In the genomic region with DNA sequence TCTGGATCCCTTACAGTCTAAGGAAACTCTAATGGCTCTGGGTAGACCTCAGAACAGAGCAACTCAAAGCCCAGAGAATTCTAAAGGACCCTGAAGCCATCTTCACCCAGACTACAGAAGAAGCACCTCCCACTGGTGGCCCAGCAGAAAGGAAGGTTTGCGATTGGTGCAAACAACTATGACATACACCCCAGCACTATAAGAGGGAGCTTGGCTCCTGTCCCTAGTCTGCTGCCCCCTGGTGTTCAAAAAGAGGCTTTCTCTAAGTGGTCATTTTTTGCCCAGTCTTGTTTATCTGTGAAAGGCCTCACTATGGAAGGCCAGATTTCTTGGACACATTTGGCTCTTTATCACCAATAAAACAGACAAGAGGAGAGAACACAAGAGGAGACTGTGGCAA, we compare ENCODE assay signal across 8 mouse cellular contexts.
DNase-seq lines count a peak whose midpoint lies in the region; ATAC-seq lines count a peak whose summit lies in the region.

No protein-coding gene starts in this region.

- intact Hi-C loops in left cerebral cortex, postnatal 14 days (cut with DNase I), result no loop called here

- no peak overlapping the region for H3K27ac ChIP-seq in liver, embryonic 12.5 days
- H3K27ac ChIP-seq in forebrain, embryonic 13.5 days, result no peak overlapping the region
- no peak overlapping the region for H3K27ac ChIP-seq in midbrain, embryonic 10.5 days (replicated peaks)
- no peak overlapping the region for H3K27ac ChIP-seq in stomach, embryonic 14.5 days (ENCODE audit: low read length)

- no peak overlapping the region for H3K4me2 ChIP-seq in liver, embryonic 12.5 days
- no peak overlapping the region for H3K4me2 ChIP-seq in forebrain, embryonic 13.5 days
- H3K4me2 ChIP-seq in stomach, embryonic 14.5 days (replicated peaks; ENCODE audit: low read depth, low read length), result no peak overlapping the region

- peaks cover 13% of the 10 kb centered on the region; the same call in 1 of the 2 replicates for H3K36me3 ChIP-seq in liver, embryonic 12.5 days
- 0 out of 2 replicates have a peak, but pooled peaks cover 2% of the 10 kb centered on the region for H3K36me3 ChIP-seq in forebrain, embryonic 13.5 days (ENCODE audit: poor library complexity, severe bottlenecking)
- peaks cover 20% of the 10 kb centered on the region; the same call in 1 of the 2 replicates for H3K36me3 ChIP-seq in midbrain, embryonic 10.5 days
- peaks cover 47% of the 10 kb centered on the region for H3K36me3 ChIP-seq in stomach, embryonic 14.5 days (ENCODE audit: control insufficient read depth, insufficient read depth, low read length)

- H3K9ac ChIP-seq in liver, embryonic 12.5 days, result no peak overlapping the region
- no peak overlapping the region for H3K9ac ChIP-seq in forebrain, embryonic 13.5 days
- no peak overlapping the region for H3K9ac ChIP-seq in stomach, embryonic 14.5 days (replicated peaks; ENCODE audit: low read depth, low read length)

- H3K27me3 ChIP-seq in liver, embryonic 12.5 days (replicated peaks), result no peaks in the 10 kb centered on the region
- H3K27me3 ChIP-seq in forebrain, embryonic 13.5 days, result no peaks in the 10 kb centered on the region
- no peaks in the 10 kb centered on the region for H3K27me3 ChIP-seq in midbrain, embryonic 10.5 days (ENCODE audit: low read depth, poor library complexity, severe bottlenecking)
- H3K27me3 ChIP-seq in stomach, embryonic 14.5 days (ENCODE audit: control insufficient read depth, insufficient read depth, low read length), result no peaks in the 10 kb centered on the region

- H3K4me1 ChIP-seq in liver, embryonic 12.5 days, result no peaks in the 10 kb centered on the region
- no peaks in the 10 kb centered on the region for H3K4me1 ChIP-seq in forebrain, embryonic 13.5 days
- no peaks in the 10 kb centered on the region for H3K4me1 ChIP-seq in midbrain, embryonic 10.5 days
- no peaks in the 10 kb centered on the region for H3K4me1 ChIP-seq in stomach, embryonic 14.5 days (ENCODE audit: control insufficient read depth, insufficient read depth, low read length)

- 30% methylated on average over 1 of the region's 1 CpGs for WGBS in liver, embryonic 12.5 days (ENCODE audit: insufficient replicate concordance)
- WGBS in forebrain, embryonic 13.5 days, result 20% methylated on average over 1 of the region's 1 CpGs
- 46% methylated on average over 1 of the region's 1 CpGs for WGBS in midbrain, embryonic 10.5 days
- WGBS in stomach, embryonic 14.5 days, result 30% methylated on average over 1 of the region's 1 CpGs

- ATAC-seq in liver, embryonic 12.5 days, result no peak
- peak; percentile 85 for ATAC-seq in forebrain, embryonic 13.5 days
- ATAC-seq in stomach, embryonic 14.5 days (ENCODE audit: insufficient number of reproducible peaks, insufficient read depth, low FRiP score, low read depth), result 0 out of 2 replicates have a peak, but pooled peaks have one; percentile 43

- DNase-seq in liver, result peak; percentile 25
- DNase-seq in c-Kit-positive CD71-negative TER-119-negative erythroid progenitor cells, embryonic 14.5 days (ENCODE audit: low read depth), result peak; percentile 50
- DNase-seq in induced T-regulatory cell, adult 2 months (ENCODE audit: low read depth), result peak; percentile 60
- peak; percentile 50 to 71 for DNase-seq in left cerebral cortex, postnatal 14 days (ENCODE audit: low spot score in 2 of 2)
- DNase-seq in midbrain, embryonic 10.5 days (ENCODE audit: low spot score), result peak; percentile 57

- no peaks in the 10 kb centered on the region for H3K9me3 ChIP-seq in liver, embryonic 12.5 days (replicated peaks)
- H3K9me3 ChIP-seq in forebrain, embryonic 13.5 days (replicated peaks), result no peaks in the 10 kb centered on the region
- H3K9me3 ChIP-seq in midbrain, embryonic 10.5 days (replicated peaks), result no peaks in the 10 kb centered on the region
- H3K9me3 ChIP-seq in stomach, embryonic 14.5 days (ENCODE audit: control insufficient read depth, low read depth, low read length), result no peaks in the 10 kb centered on the region

- H3K4me3 ChIP-seq in liver, embryonic 12.5 days, result no peak overlapping the region
- no peak overlapping the region for H3K4me3 ChIP-seq in forebrain, embryonic 13.5 days
- H3K4me3 ChIP-seq in midbrain, embryonic 10.5 days, result no peak overlapping the region
- H3K4me3 ChIP-seq in stomach, embryonic 14.5 days (ENCODE audit: low read depth, low read length), result no peak overlapping the region
